Mouse (Mus musculus): ENCODE data around the gene Ap1b1. TPM values are rescaled to one million over a fixed set of nuclear protein-coding genes. Genes with fewer than 3 reads are reported as not detected.

Gene Ap1b1
- polyA plus RNA-seq (2012; rRNA removed) = 58.1 and 67.2 TPM in 2 replicates

GRCm38 (mm10) chr11:4986695-4987486 is at the start of gene Ap1b1:
Gene Ap1b1 (plus strand): TSS chr11:4986824.

GRCm38 (mm10) chr11:4947813-4948174 is 38.8 kb upstream of the Ap1b1 start, which contains the start of gene Nefh:
Gene Nefh (minus strand): TSS chr11:4948064.

GRCm38 (mm10) chr11:5057856-5058641 is 71.4 kb downstream of the Ap1b1 start, which contains the start of gene Rasl10a:
Gene Rasl10a (plus strand): TSS chr11:5058128.

DNA sequence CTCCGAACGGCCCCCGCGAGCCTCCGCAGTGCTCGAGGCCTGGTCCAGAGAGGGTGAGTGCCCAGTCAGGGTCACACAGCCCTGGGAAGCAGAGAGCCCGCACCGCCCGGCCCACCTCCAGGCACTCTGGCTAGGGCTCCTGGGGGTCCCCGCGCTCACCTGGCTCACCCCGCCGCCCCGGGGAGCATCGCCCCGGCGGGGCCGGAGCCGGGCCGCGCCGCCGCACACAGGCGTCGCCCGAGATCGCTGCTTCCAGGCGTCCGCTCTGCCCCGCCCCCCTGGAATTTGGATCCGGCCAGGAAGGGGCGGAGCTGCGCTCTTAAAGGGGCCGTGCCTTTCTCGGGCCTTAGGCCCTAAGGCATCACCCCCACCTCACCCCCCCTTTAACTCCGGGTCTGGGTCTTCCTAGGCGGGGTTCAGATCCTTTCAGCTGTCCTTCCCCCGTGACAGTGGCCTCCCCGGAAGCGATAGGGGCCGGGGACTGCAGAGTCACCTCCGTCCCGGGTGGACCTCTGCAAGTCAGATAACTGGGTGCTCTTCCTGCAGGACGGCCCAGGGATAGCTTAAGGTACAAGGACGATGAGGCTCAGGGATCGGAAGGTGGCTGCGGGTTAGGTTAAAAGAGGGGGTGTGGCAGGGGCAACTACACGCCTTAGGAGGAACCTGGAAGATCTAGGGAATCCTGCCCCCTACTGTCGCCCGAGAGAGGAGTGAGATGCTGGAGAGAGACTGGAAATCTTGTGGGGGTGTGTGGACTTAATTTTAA is 78.6 kb downstream of the Ap1b1 start, which contains the start of gene Gas2l1:
TSS of gene Gas2l1 (minus strand) at position 272 of the 766 bp plus-strand sequence.

Other genes starting within 250 kb of the Ap1b1 start
- gene Cabp7, start 240.0 kb upstream of the Ap1b1 start, polyA plus RNA-seq (2012; rRNA removed) = 0.92 and 1.8 TPM in 2 replicates
- 68.3 and 69.6 TPM in 2 replicates for gene Nf2, start 137.3 kb upstream of the Ap1b1 start, polyA plus RNA-seq (2012; rRNA removed)
- gene Nipsnap1, start 112.9 kb upstream of the Ap1b1 start, polyA plus RNA-seq (2012; rRNA removed) = 64.9 and 65.5 TPM in 2 replicates
- 56.6 and 58.4 TPM in 2 replicates for gene Thoc5, start 91.5 kb upstream of the Ap1b1 start, polyA plus RNA-seq (2012; rRNA removed)
- gene Nefh, start 38.8 kb upstream of the Ap1b1 start, polyA plus RNA-seq (2012; rRNA removed) = 0.58 and 0.79 TPM in 2 replicates
- 0.50 and 0.76 TPM in 2 replicates for gene Rasl10a, start 71.3 kb downstream of the Ap1b1 start, polyA plus RNA-seq (2012; rRNA removed)
- 28.4 and 31.2 TPM in 2 replicates for gene Gas2l1, start 78.5 kb downstream of the Ap1b1 start, polyA plus RNA-seq (2012; rRNA removed)
- 20.6 and 31.5 TPM in 2 replicates for gene Rhbdd3, start 112.1 kb downstream of the Ap1b1 start, polyA plus RNA-seq (2012; rRNA removed)
- gene Ewsr1, start 112.4 kb downstream of the Ap1b1 start, polyA plus RNA-seq (2012; rRNA removed) = 818 and 2,156 TPM in 2 replicates
- 10.1 and 12.7 TPM in 2 replicates for gene Emid1, start 165.4 kb downstream of the Ap1b1 start, polyA plus RNA-seq (2012; rRNA removed)